Mouse (Mus musculus) forebrain, embryonic 16.5 days (tissue): ENCODE data around the gene Zfp598. TPM values are rescaled to one million over a fixed set of nuclear protein-coding genes. Genes with fewer than 3 reads are reported as not detected.
A peak's percentile ranks its signal among the peaks of the same experiment; 100 is the strongest.

Experiments used
- ATAC-seq: fragments of 200-750 bp; cut with Nextera tagmentation; 2 replicates; pipeline ENCODE4 v1.8.0; 2017; ENCODE audit warnings: mild to moderate bottlenecking, moderate library complexity
- H3K27ac ChIP-seq: fragments of 300-500 bp; sonication (generic); 2 replicates; pipeline ENCODE4 v1.5.1; 2014; ENCODE audit warnings: low read length, control low read depth
- H3K27me3 ChIP-seq: fragments of 300-500 bp; sonication (generic); replicated peaks from 2 replicates; pipeline ENCODE4 v1.6.1; 2014; ENCODE audit warnings: low read length; ENCODE audit not compliant: control insufficient read depth, insufficient read depth
- H3K36me3 ChIP-seq: fragments of 300-500 bp; sonication (generic); 2 replicates; pipeline ENCODE4 v1.6.1; 2014; ENCODE audit not compliant: control insufficient read depth, insufficient read depth
- H3K4me1 ChIP-seq: fragments of 300-500 bp; sonication (generic); replicated peaks from 2 replicates; pipeline ENCODE4 v1.6.1; 2014; ENCODE audit warnings: low read length; ENCODE audit not compliant: control insufficient read depth, insufficient read depth
- H3K4me2 ChIP-seq: fragments of 300-500 bp; sonication (generic); 2 replicates; pipeline ENCODE4 v1.6.1; 2014; ENCODE audit warnings: mild to moderate bottlenecking, low read length, control low read depth
- H3K4me3 ChIP-seq: fragments of 300-500 bp; sonication (generic); replicated peaks from 2 replicates; pipeline ENCODE4 v1.5.1; 2014; ENCODE audit warnings: mild to moderate bottlenecking, low read length, control low read depth
- H3K9ac ChIP-seq: fragments of 300-500 bp; sonication (generic); replicated peaks from 2 replicates; pipeline ENCODE4 v1.6.1; 2014; ENCODE audit warnings: low read depth, low read length, control low read depth
- H3K9me3 ChIP-seq: fragments of 300-500 bp; sonication (generic); 2 replicates; pipeline ENCODE4 v1.6.1; 2016; ENCODE audit warnings: low read length; ENCODE audit not compliant: control insufficient read depth
- WGBS: fragments of 180-500 bp; shearing (Covaris S2); extraction: QIAGEN DNeasy Blood & Tissue Kit; methylation state at CpG from one replicate; pipeline ENCODE4 v1.1.7; 2014; 5-methylcytosine and 5-hydroxymethylcytosine counted together
- polyA plus RNA-seq: library from polyadenylated mRNA; unstranded; fragments of >200 nt; fragmentation: Nextera tagmentation; extraction: Ambion mirVana; gene quantifications from 2 replicates; pipeline ENCODE4 v1.2.1, GENCODE M21; 2015

Gene Zfp598
- polyA plus RNA-seq, 1 experiment from 2014 or later = 22.0 TPM

- H3K4me3 ChIP-seq = no peak overlapping the region
- peaks cover 28% of the 10 kb centered on the region for H3K4me1 ChIP-seq
- no peaks in the 10 kb centered on the region for H3K9me3 ChIP-seq
- peaks cover 2% of the 10 kb centered on the region for H3K36me3 ChIP-seq
- no peaks in the 10 kb centered on the region for H3K27me3 ChIP-seq
- WGBS = 78% methylated on average over 7 of the region's 7 CpGs
- no peak overlapping the region for H3K4me2 ChIP-seq
- no peak for ATAC-seq
- no peak overlapping the region for H3K27ac ChIP-seq
- no peak overlapping the region for H3K9ac ChIP-seq
Observed at GRCm38 (mm10) chr17:24674277-24674676, 4.8 kb downstream of the Zfp598 start.

GRCm38 (mm10) chr17:24676187-24676586 is 6.7 kb downstream of the Zfp598 start:
- peaks cover 17% of the 10 kb centered on the region for H3K4me1 ChIP-seq
- no peaks in the 10 kb centered on the region for H3K9me3 ChIP-seq
- H3K4me2 ChIP-seq = no peak overlapping the region
- H3K9ac ChIP-seq = no peak overlapping the region
- H3K27ac ChIP-seq = no peak overlapping the region
- WGBS = 49% methylated on average over 2 of the region's 2 CpGs
- peaks cover 10% of the 10 kb centered on the region for H3K36me3 ChIP-seq
- H3K4me3 ChIP-seq = no peak overlapping the region
- no peak for ATAC-seq
- H3K27me3 ChIP-seq = no peaks in the 10 kb centered on the region

GRCm38 (mm10) chr17:24676877-24677276 is 7.4 kb downstream of the Zfp598 start:
- H3K9me3 ChIP-seq = no peaks in the 10 kb centered on the region
- H3K9ac ChIP-seq = no peak overlapping the region
- no peak overlapping the region for H3K4me3 ChIP-seq
- 92% methylated on average over 5 of the region's 5 CpGs for WGBS
- no peak overlapping the region for H3K4me2 ChIP-seq
- peaks cover 10% of the 10 kb centered on the region for H3K4me1 ChIP-seq
- ATAC-seq = no peak
- H3K27me3 ChIP-seq = no peaks in the 10 kb centered on the region
- H3K27ac ChIP-seq = no peak overlapping the region
- peaks cover 15% of the 10 kb centered on the region for H3K36me3 ChIP-seq

- H3K9me3 ChIP-seq = no peaks in the 10 kb centered on the region
- H3K27me3 ChIP-seq = no peaks in the 10 kb centered on the region
- H3K27ac ChIP-seq = no peak overlapping the region
- no peak overlapping the region for H3K4me2 ChIP-seq
- no peak overlapping the region for H3K9ac ChIP-seq
- H3K4me3 ChIP-seq = no peak overlapping the region
- peaks cover 15% of the 10 kb centered on the region for H3K36me3 ChIP-seq
- no peak for ATAC-seq
- peaks cover 4% of the 10 kb centered on the region; the same call in 1 of the 2 replicates for H3K4me1 ChIP-seq
- WGBS = 92% methylated on average over 24 of the region's 24 CpGs
Observed at GRCm38 (mm10) chr17:24677500-24678080, 8.1 kb downstream of the Zfp598 start.

- no peak overlapping the region for H3K4me2 ChIP-seq
- H3K9ac ChIP-seq = no peak overlapping the region
- ATAC-seq = no peak
Observed at GRCm38 (mm10) chr17:24686514-24686913, 17.0 kb downstream of the Zfp598 start.

GRCm38 (mm10) chr17:24687146-24687595 is 17.7 kb downstream of the Zfp598 start:
- H3K9ac ChIP-seq = peak overlapping the region; percentile 42
- WGBS = 2% methylated on average over 24 of the region's 25 CpGs
- H3K4me1 ChIP-seq = peaks cover 28% of the 10 kb centered on the region
- peaks cover 14% of the 10 kb centered on the region for H3K27me3 ChIP-seq
- ATAC-seq = no peak
- H3K4me3 ChIP-seq = peak overlapping the region; percentile 38
- no peaks in the 10 kb centered on the region for H3K36me3 ChIP-seq
- H3K27ac ChIP-seq = no peak overlapping the region
- H3K9me3 ChIP-seq = no peaks in the 10 kb centered on the region
- peak overlapping the region; percentile 63 for H3K4me2 ChIP-seq

More at GRCm38 (mm10) chr17:24686514-24686913, 17.0 kb downstream of the Zfp598 start:
- Histone ChIP-seq H3K9me3 (no peaks in the 10 kb centered on the region), H3K4me3 (no peak overlapping the region), H3K36me3 (peaks cover 2% of the 10 kb centered on the region; the same call in 1 of the 2 replicates), H3K27me3 (peaks cover 14% of the 10 kb centered on the region), H3K27ac (no peak overlapping the region), H3K4me1 (peaks cover 28% of the 10 kb centered on the region)
- 37% methylated on average over 16 of the region's 16 CpGs for WGBS

GRCm38 (mm10) chr17:24687599-24687998 is 18.1 kb downstream of the Zfp598 start:
- H3K27me3 ChIP-seq = peaks cover 14% of the 10 kb centered on the region
- 19% methylated on average over 23 of the region's 23 CpGs for WGBS
- no peaks in the 10 kb centered on the region for H3K36me3 ChIP-seq
- peaks cover 28% of the 10 kb centered on the region for H3K4me1 ChIP-seq
- no peak for ATAC-seq
- peak overlapping the region; percentile 38 for H3K4me3 ChIP-seq
- H3K4me2 ChIP-seq = peak overlapping the region; percentile 63
- no peaks in the 10 kb centered on the region for H3K9me3 ChIP-seq
- peak overlapping the region; percentile 42 for H3K9ac ChIP-seq
- H3K27ac ChIP-seq = no peak overlapping the region

- H3K4me1 ChIP-seq = peaks cover 28% of the 10 kb centered on the region
- ATAC-seq = peak; percentile 70
- peak within 1 kb of the TSS; percentile 68 for H3K4me2 ChIP-seq
- peak within 1 kb of the TSS; percentile 78 for H3K27ac ChIP-seq
- peak within 1 kb of the TSS; percentile 98 for H3K9ac ChIP-seq
- H3K36me3 ChIP-seq = no peaks in the 10 kb centered on the region
- no peaks in the 10 kb centered on the region for H3K9me3 ChIP-seq
- H3K4me3 ChIP-seq = peak within 1 kb of the TSS; percentile 90
- WGBS = under 1% methylated on average over 52 of the region's 55 CpGs
- peaks cover 14% of the 10 kb centered on the region for H3K27me3 ChIP-seq
Observed at GRCm38 (mm10) chr17:24689251-24690081, 20.0 kb downstream of the Zfp598 start, which contains the start of gene Syngr3. TSS of gene Syngr3 (minus strand) at chr17:24689955.

- Histone ChIP-seq H3K4me1 (peaks cover 39% of the 10 kb centered on the region), H3K27me3 (peaks cover 14% of the 10 kb centered on the region), H3K9me3 (no peaks in the 10 kb centered on the region), H3K36me3 (no peaks in the 10 kb centered on the region), H3K4me2 (no peak overlapping the region), H3K27ac (no peak overlapping the region), H3K9ac (no peak overlapping the region), H3K4me3 (no peak overlapping the region)
- no peak for ATAC-seq
- 88% methylated on average over 5 of the region's 5 CpGs for WGBS
Observed at GRCm38 (mm10) chr17:24692385-24692784, 22.9 kb downstream of the Zfp598 start.
